Mouse (Mus musculus) left cerebral cortex, adult 18-20 months (tissue): Measurements from ENCODE around the gene Cnrip1. TPM values are rescaled to one million over a fixed set of nuclear protein-coding genes. Genes with fewer than 3 reads are reported as not detected.
A peak's percentile ranks its signal among the peaks of the same experiment; 100 is the strongest.
"Not testable (repeated sequence)": the region's sequence is repeated elsewhere in the genome, so short reads cannot be mapped to it uniquely, and the experiment has no call there.

Source experiments
- DNase-seq, 2 experiments: peaks; one replicate each; pipeline ENCODE4 v3.0.0; 2021 to 2022; ENCODE audit warnings: low spot score in 2 of 2, mixed read lengths in 1 of 2
- long read RNA-seq, 2 experiments: library from polyadenylated mRNA; stranded (forward); transcript quantifications; one replicate each; pipeline ENCODE4 v2.0.0; 2021
- total RNA-seq, 2 experiments: library from RNA; stranded (reverse); gene quantifications; 2 replicates each; pipeline ENCODE4 v1.2.3; 2021

Cnrip1 gene
- 10 to 100 TPM; 94.7 to 97.1 TPM for total RNA-seq
- long read RNA-seq, experiment 1, transcript Cnrip1-201 (3 exons, 1,654 nt): major isoform, 145 of 178 reads
- long read RNA-seq, experiment 1, partial matches to known transcripts: 14 of 178 reads
- long read RNA-seq, experiment 1, other reads (novel, unspliced or antisense): 19 of 178 reads
- long read RNA-seq, experiment 2, transcript Cnrip1-201 (3 exons, 1,654 nt): major isoform, 110 of 139 reads
- long read RNA-seq, experiment 2, partial matches to known transcripts: 7 of 139 reads
- long read RNA-seq, experiment 2, other reads (novel, unspliced or antisense): 22 of 139 reads

- DNase-seq: peak; percentile 81 to 90
Observed at GRCm38 (mm10) chr11:17051545-17052475, at the start of gene Cnrip1, which contains the start of gene Plek. Gene Cnrip1, plus strand, starts transcription at chr11:17051586. Gene Plek, minus strand, starts transcription at chr11:17052381.

- no peak for DNase-seq
Observed at GRCm38 (mm10) chr11:17002739-17003373, 48.5 kb upstream of the Cnrip1 start.

GRCm38 (mm10) chr11:17003757-17004156 lies 47.6 kb upstream of the Cnrip1 start:
- DNase-seq: no peak

GRCm38 (mm10) chr11:17004899-17005846 lies 46.2 kb upstream of the Cnrip1 start:
- DNase-seq: no peak

GRCm38 (mm10) chr11:17006526-17006925 lies 44.9 kb upstream of the Cnrip1 start:
- DNase-seq: not testable (repeated sequence)

- no peak for DNase-seq
Observed at GRCm38 (mm10) chr11:17007517-17008173, 43.7 kb upstream of the Cnrip1 start.

GRCm38 (mm10) chr11:17008498-17008941 lies 42.9 kb upstream of the Cnrip1 start:
- no peak for DNase-seq

- no peak for DNase-seq
Observed at GRCm38 (mm10) chr11:17012948-17013347, 38.4 kb upstream of the Cnrip1 start.

- no peak for DNase-seq
Observed at GRCm38 (mm10) chr11:17019328-17019727, 32.1 kb upstream of the Cnrip1 start.

- no peak for DNase-seq
Observed at GRCm38 (mm10) chr11:17023206-17023605, 28.2 kb upstream of the Cnrip1 start.

- DNase-seq: no peak
Observed at GRCm38 (mm10) chr11:17023984-17024383, 27.4 kb upstream of the Cnrip1 start.

- peak in 1 of 2 experiments; percentile 25 for DNase-seq
Observed at GRCm38 (mm10) chr11:17045806-17046205, 5.6 kb upstream of the Cnrip1 start.

- peak; percentile 31 to 39 for DNase-seq
Observed at GRCm38 (mm10) chr11:17052476-17053049, 1.2 kb downstream of the Cnrip1 start.

- DNase-seq: not testable (repeated sequence)
Observed at GRCm38 (mm10) chr11:17069360-17069759, 18.0 kb downstream of the Cnrip1 start.

GRCm38 (mm10) chr11:17075656-17076055 lies 24.3 kb downstream of the Cnrip1 start:
- no peak for DNase-seq

GRCm38 (mm10) chr11:17082086-17082485 lies 30.7 kb downstream of the Cnrip1 start:
- no peak for DNase-seq

- DNase-seq: peak in 1 of 2 experiments; percentile 31
Observed at GRCm38 (mm10) chr11:17082953-17083352, 31.6 kb downstream of the Cnrip1 start.

GRCm38 (mm10) chr11:17083455-17083854 lies 32.1 kb downstream of the Cnrip1 start:
- no peak for DNase-seq

- DNase-seq: peak; percentile 25 to 38
Observed at GRCm38 (mm10) chr11:17083866-17084265, 32.5 kb downstream of the Cnrip1 start.
